9 mouse cellular contexts compared by ENCODE assay signal in genomic region chr2:163253248-163254099, GRCm38 (mm10). TPM values are rescaled to one million over a fixed set of nuclear protein-coding genes. Genes with fewer than 3 reads are reported as not detected.
DNase-seq lines count a peak whose midpoint lies in the region; ATAC-seq and TF ChIP-seq lines count a peak whose summit lies in the region.
"Had no signal": no experiment of that assay in that cellular context is flagged by ENCODE, and none has a peak within 500 bp of the region (broad histone marks: within the 10 kb centered on the region; RNA-seq: fewer than 3 reads in every experiment).

No protein-coding gene starts in this region.

- no peak overlapping the region for H3K4me2 ChIP-seq in stomach, embryonic 15.5 days
- H3K4me2 ChIP-seq: liver, embryonic 11.5 days had no signal

- 80% methylated on average over 22 of the region's 22 CpGs for WGBS in limb, embryonic 10.5 days
- WGBS in stomach, embryonic 15.5 days: 48% methylated on average over 22 of the region's 22 CpGs

- H3K4me1 ChIP-seq in limb, embryonic 10.5 days: peaks cover 18% of the 10 kb centered on the region; the same call in 1 of the 2 replicates
- H3K4me1 ChIP-seq in stomach, embryonic 15.5 days: no peaks in the 10 kb centered on the region

- peak; percentile 77 for ATAC-seq in activated CD4-positive, CD25-positive, alpha-beta regulatory T cell, adult 4 months
- ATAC-seq in stomach, embryonic 15.5 days (ENCODE audit: insufficient read depth, low FRiP score, low read depth): peak; percentile 43; the same call in 1 of the 2 replicates
- ATAC-seq in megakaryocyte-erythroid progenitor cell, adult 5-6 weeks (replicated peaks; ENCODE audit: low FRiP score, low TSS enrichment, poor library complexity, severe bottlenecking): no peak

- TF ChIP-seq CTCF in layer of hippocampus, adult 2 months (conservative IDR thresholded peaks at IDR 0.05): no peak

- H3K4me3 ChIP-seq in layer of hippocampus, adult 2 months: no peak overlapping the region
- no peak overlapping the region for H3K4me3 ChIP-seq in limb, embryonic 10.5 days
- H3K4me3 ChIP-seq in stomach, embryonic 15.5 days (replicated peaks): no peak overlapping the region

- no peak overlapping the region for H3K9ac ChIP-seq in stomach, embryonic 15.5 days

- no peaks in the 10 kb centered on the region for H3K9me3 ChIP-seq in limb, embryonic 10.5 days (replicated peaks)
- no peaks in the 10 kb centered on the region for H3K9me3 ChIP-seq in stomach, embryonic 15.5 days

- H3K36me3 ChIP-seq in limb, embryonic 10.5 days: no peaks in the 10 kb centered on the region
- no peaks in the 10 kb centered on the region for H3K36me3 ChIP-seq in stomach, embryonic 15.5 days

- 0 out of 2 replicates have a peak overlapping the region, but pooled peaks have one; percentile 3 for H3K27ac ChIP-seq in layer of hippocampus, adult 2 months
- H3K27ac ChIP-seq in limb, embryonic 10.5 days: no peak overlapping the region
- H3K27ac ChIP-seq in stomach, embryonic 15.5 days: no peak overlapping the region

- DNase-seq in layer of hippocampus, adult 2 months (ENCODE audit: low spot score in 2 of 2): no peak
- DNase-seq in layer of hippocampus, postnatal 25 days (ENCODE audit: extremely low spot score in 1 of 2, low spot score in 1 of 2): no peak
- peak; percentile 33 for DNase-seq in limb, embryonic 10.5 days (ENCODE audit: low spot score)
- no peak for DNase-seq in heart, adult 18-20 months
- DNase-seq in urinary bladder, postnatal 10 days (ENCODE audit: low spot score): no peak

- H3K27me3 ChIP-seq in limb, embryonic 10.5 days (ENCODE audit: low read depth, poor library complexity, severe bottlenecking): peaks cover 10% of the 10 kb centered on the region; the same call in 1 of the 2 replicates
- H3K27me3 ChIP-seq in stomach, embryonic 15.5 days (replicated peaks): no peaks in the 10 kb centered on the region

RNA-seq across cellular contexts. Expression of gene Tox2, which starts 50.5 kb away (rescaled TPM):
- total RNA-seq in layer of hippocampus, adult 2 months (2021): 10 to 100 TPM; 20.8 to 21.3 TPM
- total RNA-seq in layer of hippocampus, postnatal 25 days (2021): 10 to 100 TPM; 23.5 to 24.3 TPM
- 10 to 100 TPM in 1 of 2 experiments, 1 to 10 TPM in 1; 4.7 to 11.8 TPM for polyA plus RNA-seq in activated CD4-positive, CD25-positive, alpha-beta regulatory T cell, adult 4 months (2017; shearing (Covaris generic))
- polyA plus RNA-seq in limb, embryonic 10.5 days (2016; fragmentation: Nextera tagmentation; extraction: Ambion mirVana): 0.48 and 1.8 TPM in 2 replicates
- polyA plus RNA-seq in stomach, embryonic 15.5 days (2015; fragmentation: Nextera tagmentation; extraction: Ambion mirVana): 4.4 TPM in 2 replicates
- total RNA-seq in heart, adult 18-20 months (2021): 1 to 10 TPM; 1.1 to 1.2 TPM
- total RNA-seq in megakaryocyte-erythroid progenitor cell, adult 5-6 weeks (2014; fragmentation: Nextera tagmentation): 0.87 TPM in 1 of 2 replicates, not detected in the other
- total RNA-seq in megakaryocyte-erythroid progenitor cell, adult 5-6 weeks (2017): 4.1 TPM in 1 of 2 replicates, not detected in the other

Comparison
In these comparisons a context has a peak if more than half of its experiments do, and no peak if none do; other contexts are left out.
1. RNA of gene Tox2, which starts 50.5 kb away (total RNA-seq): 23.5 to 24.3 TPM in layer of hippocampus, postnatal 25 days and 20.8 to 21.3 TPM in layer of hippocampus, adult 2 months; 0.87 to 4.1 TPM in megakaryocyte-erythroid progenitor cell, adult 5-6 weeks and 1.1 to 1.2 TPM in heart, adult 18-20 months; every median in the first group is over 4 times any median in the second.